Mouse (Mus musculus) lung, postnatal 14 days (tissue): ENCODE data around the gene Tgfb1.

Experiments
- DNase-seq: peaks from one replicate; pipeline ENCODE4 v3.0.0; 2021

Tgfb1 gene

GRCm38 (mm10) chr7:25753076-25753475, 66.3 kb downstream of the Tgfb1 start:
- DNase-seq = no peak

GRCm38 (mm10) chr7:25753643-25754438, 67.0 kb downstream of the Tgfb1 start:
- DNase-seq = peak; percentile 25

GRCm38 (mm10) chr7:25754439-25754737, 67.6 kb downstream of the Tgfb1 start:
- no peak for DNase-seq
